Mouse (Mus musculus): Measurements from ENCODE around the gene Zfp141. TPM values are rescaled to one million over a fixed set of nuclear protein-coding genes. Genes with fewer than 3 reads are reported as not detected.

Gene Zfp141
- polyA plus RNA-seq, 1 experiment from 2014 or later = 9.4 TPM

Other genes with a start within 250 kb of the Zfp141 start
- not detected in 2 replicates for gene Vmn2r61, start 245.7 kb downstream of the Zfp141 start, polyA plus RNA-seq (2015; fragmentation: Nextera tagmentation; extraction: Ambion mirVana)
- not detected in 2 replicates for gene 4933421I07Rik, start 57.6 kb downstream of the Zfp141 start, polyA plus RNA-seq (2015; fragmentation: Nextera tagmentation; extraction: Ambion mirVana)
- gene Gm21028, start 72.8 kb upstream of the Zfp141 start, polyA plus RNA-seq (2015; fragmentation: Nextera tagmentation; extraction: Ambion mirVana) = not detected in 2 replicates
- 1.5 and 1.8 TPM in 2 replicates for gene Zfp977, start 86.8 kb upstream of the Zfp141 start, polyA plus RNA-seq (2015; fragmentation: Nextera tagmentation; extraction: Ambion mirVana)
- gene Zfp976, start 136.8 kb upstream of the Zfp141 start, polyA plus RNA-seq (2015; fragmentation: Nextera tagmentation; extraction: Ambion mirVana) = 3.3 and 3.6 TPM in 2 replicates
- 6.8 and 7.1 TPM in 2 replicates for gene Zfp975, start 187.0 kb upstream of the Zfp141 start, polyA plus RNA-seq (2015; fragmentation: Nextera tagmentation; extraction: Ambion mirVana)
- gene Gm17067, start 221.3 kb upstream of the Zfp141 start, polyA plus RNA-seq (2015; fragmentation: Nextera tagmentation; extraction: Ambion mirVana) = not detected in 2 replicates